Mouse (Mus musculus) embryonic facial prominence, embryonic 13.5 days (tissue): ENCODE measurements at regions not wholly inside any gene's neighbourhood (a gene's known extent, or its start where the extent isn't known, plus 50 kb on each side); places are given as distances from the start of the nearest gene placed in this dataset.

ENCODE experiments used
- ATAC-seq: fragments of 200-750 bp; cut with Nextera tagmentation; 2 replicates; pipeline ENCODE4 v1.8.0; 2017; ENCODE audit warnings: low read depth; ENCODE audit not compliant: insufficient number of reproducible peaks, insufficient read depth, low FRiP score, low TSS enrichment
- H3K27ac ChIP-seq: fragments of 300-500 bp; sonication (generic); 2 replicates; pipeline ENCODE4 v1.5.1; 2015; ENCODE audit warnings: moderate library complexity, mild to moderate bottlenecking, inconsistent platforms
- H3K27me3 ChIP-seq: fragments of 300-500 bp; sonication (generic); 2 replicates; pipeline ENCODE4 v1.6.1; 2015; ENCODE audit warnings: mild to moderate bottlenecking, inconsistent platforms
- H3K36me3 ChIP-seq: fragments of 300-500 bp; sonication (generic); 2 replicates; pipeline ENCODE4 v1.6.1; 2015; ENCODE audit warnings: mild to moderate bottlenecking, inconsistent platforms
- H3K4me1 ChIP-seq: fragments of 300-500 bp; sonication (generic); 2 replicates; pipeline ENCODE4 v1.6.1; 2015; ENCODE audit warnings: inconsistent platforms
- H3K4me2 ChIP-seq: fragments of 300-500 bp; sonication (generic); 2 replicates; pipeline ENCODE4 v1.6.1; 2015; ENCODE audit warnings: moderate library complexity, mild to moderate bottlenecking, inconsistent platforms
- H3K4me3 ChIP-seq: fragments of 300-500 bp; sonication (generic); 2 replicates; pipeline ENCODE4 v1.5.1; 2015; ENCODE audit warnings: mild to moderate bottlenecking, inconsistent platforms
- H3K9ac ChIP-seq: fragments of 300-500 bp; sonication (generic); 2 replicates; pipeline ENCODE4 v1.6.1; 2015; ENCODE audit warnings: mild to moderate bottlenecking, inconsistent platforms
- H3K9me3 ChIP-seq: fragments of 300-500 bp; sonication (generic); 2 replicates; pipeline ENCODE4 v1.6.1; 2016; ENCODE audit warnings: inconsistent platforms
- WGBS: fragments of 180-500 bp; shearing (Covaris S2); methylation state at CpG from one replicate; pipeline ENCODE4 v1.1.7; 2015; ENCODE audit warnings: mixed read lengths; 5-methylcytosine and 5-hydroxymethylcytosine counted together

DNA sequence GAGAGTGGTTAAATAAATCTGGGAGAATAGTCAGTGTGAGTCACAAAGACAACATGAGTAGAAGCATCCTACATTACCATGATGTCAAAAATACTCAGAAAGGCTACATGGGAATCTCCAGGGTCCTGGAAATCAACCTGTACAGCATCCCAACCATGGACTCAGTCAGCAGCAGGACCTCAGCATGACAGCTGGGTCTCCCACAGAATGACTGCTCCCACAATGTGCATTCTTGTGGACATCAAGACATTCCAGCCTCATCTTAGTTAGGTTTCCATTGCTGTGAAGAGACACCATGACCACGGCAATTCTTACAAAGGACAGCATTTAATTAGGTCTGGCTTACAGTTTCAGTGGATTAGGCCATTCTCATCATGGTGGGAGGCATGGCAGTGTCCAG is 93.8 kb upstream of the Mapk10 start:
- no peaks in the 10 kb centered on the region for H3K36me3 ChIP-seq
- 76% methylated on average over 1 of the region's 1 CpGs for WGBS
- no peak overlapping the region for H3K4me2 ChIP-seq
- no peaks in the 10 kb centered on the region for H3K9me3 ChIP-seq
- H3K4me3 ChIP-seq = no peak overlapping the region
- H3K27ac ChIP-seq = no peak overlapping the region
- no peak for ATAC-seq
- H3K4me1 ChIP-seq = no peaks in the 10 kb centered on the region
- no peaks in the 10 kb centered on the region for H3K27me3 ChIP-seq
- no peak overlapping the region for H3K9ac ChIP-seq

DNA sequence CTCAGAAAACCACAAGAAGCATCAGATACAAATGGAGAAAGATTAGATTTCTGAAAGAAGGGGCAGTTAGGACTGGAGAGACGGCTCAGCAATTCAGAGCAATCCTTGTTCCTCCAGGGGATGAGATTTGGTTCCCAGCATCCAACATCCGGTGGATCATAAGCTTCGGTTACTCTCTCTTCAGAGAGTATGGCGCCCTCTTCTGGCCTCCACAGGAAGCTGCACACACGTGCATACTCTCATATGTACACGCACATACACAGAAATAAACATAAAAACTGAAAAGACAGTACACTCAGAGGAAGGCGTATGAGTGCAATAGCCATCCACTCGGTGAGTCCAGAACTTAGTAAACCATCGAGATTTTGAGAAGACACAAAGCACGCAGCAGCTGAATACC is 91.6 kb upstream of the Mapk10 start:
- no peak overlapping the region for H3K9ac ChIP-seq
- no peaks in the 10 kb centered on the region for H3K9me3 ChIP-seq
- no peaks in the 10 kb centered on the region for H3K4me1 ChIP-seq
- no peak overlapping the region for H3K27ac ChIP-seq
- no peak for ATAC-seq
- H3K27me3 ChIP-seq = no peaks in the 10 kb centered on the region
- H3K4me3 ChIP-seq = no peak overlapping the region
- WGBS = 90% methylated on average over 10 of the region's 10 CpGs
- H3K36me3 ChIP-seq = no peaks in the 10 kb centered on the region
- H3K4me2 ChIP-seq = no peak overlapping the region

GRCm38 (mm10) chr5:103301303-103301702 is 90.2 kb upstream of the Mapk10 start:
- Histone ChIP-seq H3K4me1 (no peaks in the 10 kb centered on the region), H3K9me3 (no peaks in the 10 kb centered on the region), H3K36me3 (no peaks in the 10 kb centered on the region), H3K4me2 (no peak overlapping the region), H3K27ac (no peak overlapping the region), H3K9ac (no peak overlapping the region), H3K4me3 (no peak overlapping the region), H3K27me3 (no peaks in the 10 kb centered on the region)
- ATAC-seq = no peak
- WGBS = 50% methylated on average over 3 of the region's 3 CpGs

DNA sequence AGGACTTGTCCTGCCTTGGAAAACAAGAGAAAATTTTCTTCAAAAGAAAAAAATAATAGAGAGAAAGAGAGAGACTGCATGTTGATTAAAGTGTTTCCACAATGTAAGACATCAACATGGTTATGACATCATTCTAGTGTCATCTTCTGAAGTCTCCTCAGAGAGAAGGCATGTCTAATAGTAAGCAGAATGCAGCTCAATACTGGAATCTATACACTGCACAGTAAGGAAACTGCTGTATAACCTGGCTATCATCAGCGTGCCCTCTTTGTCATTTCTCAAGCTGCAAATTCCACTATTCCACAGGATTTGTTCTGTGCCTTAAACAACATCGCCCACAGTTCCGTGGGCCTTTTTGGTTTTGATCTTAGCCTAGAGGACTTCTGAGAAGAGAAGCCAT is 82.8 kb upstream of the Mapk10 start:
- Histone ChIP-seq H3K27ac (no peak overlapping the region), H3K4me2 (no peak overlapping the region), H3K9ac (no peak overlapping the region), H3K9me3 (no peaks in the 10 kb centered on the region), H3K4me3 (no peak overlapping the region), H3K36me3 (no peaks in the 10 kb centered on the region), H3K27me3 (no peaks in the 10 kb centered on the region), H3K4me1 (no peaks in the 10 kb centered on the region)
- ATAC-seq = no peak
- WGBS = 84% methylated on average over 3 of the region's 3 CpGs

DNA sequence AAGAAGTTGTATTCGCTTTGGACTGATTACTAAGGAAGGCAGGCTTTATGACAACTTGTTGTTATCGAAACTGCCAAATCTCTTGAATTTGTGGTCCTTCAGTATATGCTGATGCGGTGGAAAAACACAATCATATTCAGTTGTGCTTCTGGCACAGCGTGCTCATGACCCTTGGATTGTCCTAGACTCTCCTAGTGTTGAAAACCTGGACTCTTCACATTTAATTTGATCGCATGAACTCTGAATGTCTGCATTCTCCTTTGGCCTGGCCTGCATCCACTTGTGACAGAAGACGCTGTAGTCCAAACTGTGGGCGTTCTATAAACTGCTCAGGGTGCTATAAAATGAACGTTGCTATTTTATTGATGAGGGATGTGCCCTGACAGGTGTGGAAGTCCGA is 80.6 kb upstream of the Mapk10 start:
- no peaks in the 10 kb centered on the region for H3K4me1 ChIP-seq
- no peak for ATAC-seq
- 88% methylated on average over 9 of the region's 9 CpGs for WGBS
- H3K27me3 ChIP-seq = no peaks in the 10 kb centered on the region
- no peaks in the 10 kb centered on the region for H3K9me3 ChIP-seq
- no peak overlapping the region for H3K9ac ChIP-seq
- H3K36me3 ChIP-seq = no peaks in the 10 kb centered on the region
- H3K27ac ChIP-seq = no peak overlapping the region
- no peak overlapping the region for H3K4me2 ChIP-seq
- H3K4me3 ChIP-seq = no peak overlapping the region

GRCm38 (mm10) chr5:103291219-103291618 is 80.1 kb upstream of the Mapk10 start:
- Histone ChIP-seq H3K27me3 (no peaks in the 10 kb centered on the region), H3K4me3 (no peak overlapping the region), H3K36me3 (no peaks in the 10 kb centered on the region), H3K9ac (no peak overlapping the region), H3K9me3 (no peaks in the 10 kb centered on the region), H3K27ac (no peak overlapping the region), H3K4me1 (no peaks in the 10 kb centered on the region), H3K4me2 (no peak overlapping the region)
- 91% methylated on average over 8 of the region's 8 CpGs for WGBS
- ATAC-seq = no peak

- Histone ChIP-seq H3K27me3 (no peaks in the 10 kb centered on the region), H3K9ac (no peak overlapping the region), H3K4me3 (no peak overlapping the region), H3K27ac (no peak overlapping the region), H3K4me1 (no peaks in the 10 kb centered on the region), H3K4me2 (no peak overlapping the region), H3K9me3 (no peaks in the 10 kb centered on the region), H3K36me3 (no peaks in the 10 kb centered on the region)
- 81% methylated on average over 6 of the region's 6 CpGs for WGBS
- ATAC-seq = no peak
These were observed 58.1 kb upstream of the Mapk10 start for GRCm38 (mm10) chr5:103269206-103269605.

DNA sequence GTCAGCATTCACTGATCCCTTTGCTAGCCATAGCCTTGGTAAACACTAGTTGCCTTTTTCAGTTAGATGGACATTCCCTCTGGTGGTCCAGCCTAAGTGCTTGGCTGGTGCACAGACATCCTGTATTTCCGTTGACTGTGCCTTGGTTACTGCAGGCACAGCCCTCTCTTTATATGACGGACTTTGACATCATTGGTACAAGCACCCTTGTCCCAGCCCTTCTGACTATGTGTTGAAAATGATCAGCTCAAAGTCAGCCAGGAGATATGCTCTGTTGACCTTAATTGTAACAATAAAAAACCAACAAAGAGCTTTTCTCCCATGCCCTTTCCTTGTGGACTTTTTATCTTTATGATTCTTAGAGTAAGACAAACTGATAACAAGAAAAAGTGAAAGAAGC is 53.8 kb upstream of the Mapk10 start:
- Histone ChIP-seq H3K9ac (no peak overlapping the region), H3K4me3 (no peak overlapping the region), H3K36me3 (no peaks in the 10 kb centered on the region), H3K27me3 (no peaks in the 10 kb centered on the region), H3K4me2 (no peak overlapping the region), H3K4me1 (no peaks in the 10 kb centered on the region), H3K9me3 (no peaks in the 10 kb centered on the region), H3K27ac (no peak overlapping the region)
- no peak for ATAC-seq
- 72% methylated on average over 2 of the region's 2 CpGs for WGBS

DNA sequence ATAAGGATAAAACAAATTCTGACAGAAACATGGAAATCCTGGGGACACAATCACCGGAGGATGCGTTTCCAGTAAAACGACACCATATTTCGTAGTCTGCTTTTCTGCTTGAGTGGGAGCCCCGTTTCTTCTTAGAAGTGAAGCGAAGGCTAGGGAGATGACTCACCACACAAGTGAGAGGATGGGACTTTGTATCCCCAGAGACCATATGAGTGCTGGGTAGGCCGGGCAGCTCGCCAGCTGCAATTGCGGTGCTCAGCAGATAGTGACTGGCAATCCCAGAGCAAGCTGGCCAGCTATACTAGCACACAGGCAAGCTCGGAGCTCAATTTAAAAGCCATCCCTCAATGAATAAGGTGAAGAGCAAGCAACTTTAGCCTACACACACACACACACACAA is 50.3 kb upstream of the Mapk10 start:
- H3K9ac ChIP-seq = no peak overlapping the region
- ATAC-seq = no peak
- no peak overlapping the region for H3K4me2 ChIP-seq
- 84% methylated on average over 10 of the region's 10 CpGs for WGBS
- H3K4me3 ChIP-seq = no peak overlapping the region
- no peak overlapping the region for H3K27ac ChIP-seq
- no peaks in the 10 kb centered on the region for H3K27me3 ChIP-seq
- H3K4me1 ChIP-seq = no peaks in the 10 kb centered on the region
- no peaks in the 10 kb centered on the region for H3K36me3 ChIP-seq
- no peaks in the 10 kb centered on the region for H3K9me3 ChIP-seq
